Mouse (Mus musculus) left cerebral cortex, postnatal 14 days (tissue): ENCODE data around the gene Arl16. TPM values are rescaled to one million over a fixed set of nuclear protein-coding genes. Genes with fewer than 3 reads are reported as not detected.
A peak's percentile ranks its signal among the peaks of the same experiment; 100 is the strongest.
"Not testable (repeated sequence)": the region's sequence is repeated elsewhere in the genome, so short reads cannot be mapped to it uniquely, and the experiment has no call there.

Experiments used
- DNase-seq, 2 experiments: peaks; one replicate each; pipeline ENCODE4 v3.0.0; 2021 to 2022; ENCODE audit warnings: low spot score in 2 of 2, mixed read lengths in 1 of 2
- intact Hi-C: fragments of 180-260 bp; cut with DNase I; formaldehyde crosslinking; loops from one replicate; pipeline ENCODE4 v1.15.1; 2025
- long read RNA-seq, 2 experiments: library from polyadenylated mRNA; stranded (forward); transcript quantifications; one replicate each; pipeline ENCODE4 v2.0.0; 2021
- total RNA-seq, 2 experiments: library from RNA; stranded (reverse); gene quantifications; 2 replicates each; pipeline ENCODE4 v1.2.3; 2021

Arl16 gene
- 10 to 100 TPM; 59.5 to 60.1 TPM for total RNA-seq
- long read RNA-seq, experiment 1, transcript Arl16-204 (4 exons, 607 nt): major isoform, 31 of 83 reads
- long read RNA-seq, experiment 1, transcript Arl16-211 (3 exons, 760 nt): minor isoform, 26 of 83 reads
- long read RNA-seq, experiment 1, transcript Arl16-201 (5 exons, 911 nt): minor isoform, 15 of 83 reads
- long read RNA-seq, experiment 1, partial matches to known transcripts: 3 of 83 reads
- long read RNA-seq, experiment 1, other reads (novel, unspliced or antisense): 2 of 83 reads
- long read RNA-seq, experiment 2, transcript Arl16-211 (3 exons, 760 nt): major isoform, 36 of 82 reads
- long read RNA-seq, experiment 2, transcript Arl16-201 (5 exons, 911 nt): minor isoform, 17 of 82 reads
- long read RNA-seq, experiment 2, transcript Arl16-204 (4 exons, 607 nt): minor isoform, 18 of 82 reads
- long read RNA-seq, experiment 2, partial matches to known transcripts: 2 of 82 reads
- long read RNA-seq, experiment 2, other reads (novel, unspliced or antisense): 6 of 82 reads

DNA sequence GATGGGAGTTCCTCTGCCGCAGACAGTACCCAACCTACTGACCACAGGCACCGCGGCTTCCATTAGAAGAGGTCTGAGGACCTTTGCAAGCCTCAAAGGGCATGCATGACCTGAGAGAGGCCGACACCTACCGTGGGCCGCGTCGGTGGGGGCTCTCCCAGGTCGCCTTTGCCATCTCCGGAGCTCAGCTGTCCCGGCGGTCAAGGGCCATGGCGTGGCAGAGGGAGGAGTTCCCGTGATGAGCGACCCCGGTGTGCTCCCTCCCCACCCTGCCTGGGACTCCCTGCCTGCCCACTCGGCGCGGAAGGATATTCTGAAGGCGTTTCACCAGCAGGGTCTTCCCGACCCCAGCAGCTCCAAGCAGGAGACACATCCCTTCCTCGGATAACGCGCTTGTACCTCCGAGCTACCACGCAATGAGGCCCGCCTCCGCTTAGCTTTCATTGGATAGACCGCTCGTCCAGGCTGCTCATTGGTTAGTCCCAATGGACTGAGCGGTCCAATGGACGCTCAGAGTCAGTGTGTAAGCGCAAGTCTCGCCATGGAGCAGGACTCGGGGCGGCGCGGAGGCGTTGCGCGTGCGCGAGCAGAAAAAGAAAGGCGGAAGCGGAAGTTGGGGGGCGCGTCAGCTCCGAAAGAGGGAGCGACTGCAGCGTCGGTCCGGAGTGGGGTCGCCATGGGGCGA, at the start of gene Arl16:
Gene Arl16 (minus strand): TSS at position 557 of the 685 bp plus-strand sequence.
- intact Hi-C loops: no loop called here
- DNase-seq: peak; percentile 96 to 97

DNA sequence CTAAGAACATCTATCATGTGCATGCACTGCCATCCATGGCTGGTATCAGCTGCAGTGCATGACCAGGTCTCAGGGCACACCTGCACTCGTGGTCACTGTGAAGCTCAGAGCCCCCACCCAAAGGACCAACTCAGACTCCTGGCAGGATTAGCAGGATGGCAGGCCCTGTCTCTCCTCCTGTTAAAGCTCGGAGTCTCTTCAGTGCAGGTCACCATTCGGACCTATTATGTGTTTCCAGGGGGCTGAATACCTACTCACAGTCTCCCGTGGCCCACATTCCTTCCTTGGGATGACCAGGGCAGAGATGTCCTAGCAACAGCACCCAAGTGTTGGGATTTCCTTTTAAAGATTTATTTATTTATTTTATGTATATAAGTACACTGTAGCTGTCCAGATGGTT, 49.7 kb upstream of the Arl16 start:
- no peak for DNase-seq
- intact Hi-C loops: loop anchor here (5.0 to 10.0 kb wide), 3 partner anchors 55 to 258 kb away; partner anchors contain the start of genes P4hb and Pcyt2

DNA sequence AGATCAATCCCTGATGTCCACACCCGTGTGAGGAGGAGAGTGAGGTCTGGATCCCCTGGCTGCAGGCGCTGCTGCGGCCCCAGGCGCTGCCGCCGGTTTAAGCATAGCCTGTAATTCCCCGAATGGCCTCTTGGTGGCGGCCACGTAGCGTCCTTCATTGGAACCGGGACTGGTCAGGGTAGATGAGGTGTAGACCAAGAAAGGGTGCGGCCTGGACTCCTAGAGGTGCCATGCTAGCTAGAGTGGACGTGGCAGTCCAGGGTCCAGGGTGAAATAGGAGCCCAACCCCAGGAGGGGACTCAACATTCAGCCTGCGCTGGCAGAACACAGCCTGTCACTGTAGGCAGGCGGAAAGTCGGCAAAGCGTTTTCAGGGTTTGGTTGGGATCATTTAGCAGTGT, 48.2 kb upstream of the Arl16 start:
- intact Hi-C loops: loop anchor here (5.0 to 10.0 kb wide), 3 partner anchors 57 to 259 kb away; partner anchors contain the start of genes P4hb and Pcyt2
- DNase-seq: peak; percentile 77 to 88

DNA sequence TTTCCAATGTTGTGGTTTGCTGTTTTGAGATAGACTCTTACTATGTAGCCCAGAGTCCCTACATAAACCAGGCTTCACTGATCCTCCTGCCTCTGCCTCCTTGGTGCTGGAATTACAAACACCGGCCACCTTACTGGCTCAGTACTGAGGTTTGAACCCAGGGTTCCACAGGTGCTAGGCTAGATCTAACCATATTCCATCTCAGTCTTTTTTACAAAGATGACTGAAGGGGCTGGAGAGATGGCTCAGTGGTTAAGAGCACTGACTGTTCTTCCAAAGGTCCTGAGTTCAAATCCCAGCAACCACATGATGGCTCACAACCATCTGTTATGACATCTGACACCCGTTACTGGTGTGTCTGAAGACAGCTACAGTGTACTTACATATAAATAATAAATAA, 46.9 kb upstream of the Arl16 start:
- not testable (repeated sequence) for DNase-seq
- intact Hi-C loops: loop anchor here (10.0 kb wide), 1 partner anchor 261 kb away; no protein-coding TSS in a partner anchor

DNA sequence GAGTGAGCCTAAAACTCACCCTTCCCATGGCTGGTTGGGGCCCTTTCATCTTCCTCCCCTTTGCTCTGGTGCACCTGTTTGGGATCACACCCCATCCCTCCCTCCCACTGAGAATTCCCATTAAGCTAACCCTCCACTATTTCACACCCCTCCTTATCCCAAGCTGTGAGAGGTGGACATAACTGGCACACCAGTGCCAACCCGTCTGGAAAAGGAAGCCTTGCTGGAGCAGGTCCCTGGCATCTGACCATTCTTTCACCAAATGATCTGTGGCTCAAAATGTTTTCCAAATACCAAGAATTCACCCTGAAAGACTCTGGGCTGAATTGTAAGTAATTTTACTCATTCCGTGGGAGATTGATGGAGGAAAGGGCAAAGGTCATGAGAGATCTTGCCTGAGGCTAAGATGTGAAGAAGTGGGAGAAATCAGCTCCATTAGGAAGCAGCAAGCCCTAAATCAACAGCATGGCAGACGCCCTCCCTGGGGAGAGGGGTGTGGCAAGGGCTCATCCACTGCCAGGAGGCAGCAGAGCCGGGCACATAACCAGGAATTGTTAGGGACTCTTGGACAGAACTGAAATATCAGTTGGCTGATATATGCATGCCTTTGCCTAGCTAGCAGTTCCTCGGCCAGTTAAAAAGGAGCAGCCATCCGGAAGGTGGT, 45.5 kb upstream of the Arl16 start:
- intact Hi-C loops: loop anchor here (10.0 kb wide), 1 partner anchor 262 kb away; no protein-coding TSS in a partner anchor
- no peak for DNase-seq

DNA sequence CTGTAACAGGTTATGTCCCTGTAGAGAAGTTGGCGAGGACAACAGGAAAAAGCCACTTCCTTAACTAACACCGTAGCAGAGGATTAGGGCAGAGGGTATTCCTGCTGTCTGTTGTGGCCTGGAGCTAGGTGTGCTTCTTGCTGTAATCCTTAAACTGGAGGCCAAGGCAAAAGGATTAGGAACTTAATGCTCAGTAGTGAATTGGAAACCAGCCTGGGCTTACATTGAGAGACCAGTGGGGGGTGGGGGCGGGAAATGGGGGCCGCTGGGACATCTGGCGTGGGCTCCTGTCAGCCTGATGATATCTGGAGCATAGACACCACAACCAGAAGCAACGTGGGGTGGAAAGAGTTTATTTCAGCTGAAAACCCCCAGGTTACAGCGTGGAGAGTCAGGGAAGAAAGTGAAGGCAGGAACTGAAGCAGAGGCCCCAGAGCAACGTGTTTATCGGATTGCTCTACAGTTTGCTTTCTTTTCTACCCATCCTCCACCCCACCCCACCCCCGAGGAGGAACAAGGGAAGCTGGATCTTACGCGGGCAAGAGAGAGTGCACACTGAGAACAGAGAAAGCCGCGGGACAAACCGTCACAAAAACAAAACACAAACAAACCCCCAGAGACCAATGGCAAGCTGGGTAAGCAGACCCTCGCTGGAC, 43.1 kb upstream of the Arl16 start:
- intact Hi-C loops: loop anchor here (10.0 kb wide), 1 partner anchor 264 kb away; no protein-coding TSS in a partner anchor
- DNase-seq: no peak

DNA sequence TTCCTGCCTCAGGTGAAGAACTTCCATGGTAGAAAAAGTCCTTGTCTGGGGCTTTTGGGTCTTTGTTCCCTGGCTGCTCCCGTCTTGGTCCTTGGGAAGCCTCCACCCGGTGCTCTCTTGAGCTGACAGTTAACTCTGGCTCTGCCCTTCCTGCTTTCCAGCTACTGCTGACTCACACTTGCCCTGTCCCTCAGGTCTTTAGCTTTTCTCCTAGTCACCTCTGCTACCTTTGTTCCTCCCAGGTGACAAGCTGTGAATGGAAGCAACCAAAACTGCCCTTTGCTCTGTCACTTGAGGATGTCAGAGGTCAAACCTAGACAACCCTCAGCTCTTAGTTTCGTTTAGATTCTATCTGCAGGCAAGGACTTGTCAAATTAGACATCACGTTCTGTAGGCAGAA, 42.5 kb upstream of the Arl16 start:
- DNase-seq: no peak
- intact Hi-C loops: loop anchor here (10.0 kb wide), 1 partner anchor 265 kb away; no protein-coding TSS in a partner anchor

DNA sequence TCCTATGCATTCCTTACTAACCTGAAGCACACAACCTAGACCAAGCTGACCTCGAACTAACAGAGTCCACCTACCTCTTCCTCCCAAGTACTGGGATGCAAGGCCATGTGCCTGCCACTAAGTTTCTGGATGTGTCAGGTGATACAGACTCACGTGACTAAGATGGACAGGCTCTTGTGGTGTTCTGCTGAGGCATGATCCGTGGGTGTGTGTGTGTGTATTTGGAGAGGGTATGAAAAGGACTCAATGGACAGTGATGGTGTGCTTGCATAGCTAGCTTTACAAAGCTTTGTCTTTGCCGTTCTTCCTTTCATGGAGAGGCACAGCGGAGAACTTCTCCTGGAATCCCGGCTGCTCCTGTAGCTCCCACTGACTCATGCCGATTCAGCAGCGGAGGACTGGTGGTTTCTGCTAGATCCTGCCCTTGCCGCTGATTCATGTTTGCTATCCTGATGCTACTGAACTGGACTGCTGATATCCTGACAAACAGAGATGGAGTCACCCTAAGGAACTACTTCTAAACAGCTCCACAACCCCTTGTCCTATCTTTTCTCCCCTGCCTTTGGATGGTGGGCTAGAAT, 41.0 kb upstream of the Arl16 start:
- intact Hi-C loops: no loop called here
- no peak for DNase-seq

DNA sequence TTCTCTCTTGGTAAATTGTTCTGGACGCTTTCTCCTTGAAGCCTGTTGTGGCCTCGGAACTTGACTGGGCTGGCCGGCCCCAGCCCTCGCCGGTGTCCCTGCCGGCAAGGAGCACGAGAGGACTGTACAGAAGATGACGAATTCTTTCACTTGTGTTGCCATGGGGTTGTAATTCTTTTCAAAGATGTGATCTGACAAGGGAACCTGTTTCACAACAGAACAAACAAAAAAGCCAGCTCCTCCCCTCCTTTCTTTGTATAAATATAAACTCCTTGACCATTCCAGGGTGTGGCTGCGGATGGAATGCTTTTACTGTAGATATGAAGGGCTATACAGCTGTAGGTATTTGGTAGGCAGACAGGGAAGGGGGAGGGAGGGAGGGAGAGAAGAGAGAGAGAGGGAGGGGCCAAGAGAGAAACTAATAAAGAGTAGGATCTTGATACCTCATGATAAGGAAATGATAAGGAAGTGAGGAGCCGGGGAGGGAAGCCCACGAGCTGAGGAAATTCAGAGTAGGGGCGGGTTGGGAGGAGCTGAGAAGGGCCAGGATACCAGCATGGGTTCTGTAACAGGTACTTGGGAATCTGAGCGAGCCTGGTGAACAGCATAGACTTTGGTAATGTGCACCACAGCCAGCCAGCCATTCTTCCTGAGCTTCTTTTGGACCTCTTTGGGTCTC, 40.3 kb upstream of the Arl16 start:
- intact Hi-C loops: no loop called here
- no peak for DNase-seq

DNA sequence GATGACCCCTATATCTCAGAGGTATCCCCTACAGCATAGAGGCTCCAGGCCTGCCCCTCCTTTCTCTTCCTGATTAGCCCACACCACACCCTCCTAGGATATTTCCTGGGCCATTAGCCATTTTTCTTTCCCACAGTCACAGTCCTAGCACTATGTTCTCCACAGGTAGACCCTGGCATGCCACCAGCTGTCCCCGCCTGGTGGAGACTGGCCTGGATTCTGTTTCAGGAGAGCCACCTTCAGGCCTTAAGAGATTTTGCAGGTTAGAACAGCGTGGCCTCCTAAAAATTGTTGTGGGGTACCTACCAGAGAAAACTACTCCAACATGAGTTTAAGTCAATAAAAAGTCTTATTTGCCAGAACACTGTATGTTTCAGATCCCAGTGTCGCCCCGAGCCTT, 39.5 kb upstream of the Arl16 start:
- DNase-seq: no peak
- intact Hi-C loops: no loop called here

DNA sequence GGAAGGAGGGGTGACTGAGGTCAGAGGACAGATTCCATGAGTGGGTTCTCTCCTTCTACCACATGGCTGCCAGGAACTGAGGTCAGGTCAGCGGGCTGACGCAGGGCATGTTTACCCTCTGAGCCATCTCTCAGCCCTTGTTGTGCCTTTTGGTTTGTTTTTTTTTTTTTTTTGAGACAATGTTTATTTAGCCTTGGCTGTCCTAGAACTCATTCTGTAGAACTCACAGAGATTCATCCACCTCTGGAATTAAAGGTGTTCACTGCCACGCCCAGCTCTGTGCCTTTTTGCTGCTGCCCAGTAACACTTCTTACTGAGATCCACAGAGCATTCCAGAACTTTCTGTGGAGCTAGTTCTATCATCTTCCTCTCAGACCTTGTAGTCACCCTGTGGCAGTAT, 38.3 kb upstream of the Arl16 start:
- intact Hi-C loops: no loop called here
- no peak for DNase-seq

DNA sequence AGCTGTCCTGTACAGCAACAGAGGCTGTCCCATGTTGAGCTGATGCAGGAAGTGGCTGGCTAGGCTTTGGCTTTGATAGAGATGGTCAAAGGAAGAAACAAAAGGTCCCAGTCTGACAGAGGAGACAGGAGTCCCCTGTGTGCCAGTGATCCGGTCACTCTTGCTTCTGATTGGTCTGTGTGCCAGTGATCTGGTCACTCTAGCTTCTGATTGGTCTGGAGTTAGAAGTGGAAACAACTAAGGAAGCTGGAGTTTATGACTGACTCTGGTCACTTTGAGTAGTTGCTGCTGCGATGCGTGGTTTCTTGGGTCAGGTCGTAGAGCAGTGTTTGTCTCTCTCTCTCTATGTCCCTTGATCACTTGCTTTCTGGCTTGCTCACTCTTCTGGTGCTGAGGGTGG, 34.3 kb upstream of the Arl16 start:
- DNase-seq: no peak
- intact Hi-C loops: no loop called here

DNA sequence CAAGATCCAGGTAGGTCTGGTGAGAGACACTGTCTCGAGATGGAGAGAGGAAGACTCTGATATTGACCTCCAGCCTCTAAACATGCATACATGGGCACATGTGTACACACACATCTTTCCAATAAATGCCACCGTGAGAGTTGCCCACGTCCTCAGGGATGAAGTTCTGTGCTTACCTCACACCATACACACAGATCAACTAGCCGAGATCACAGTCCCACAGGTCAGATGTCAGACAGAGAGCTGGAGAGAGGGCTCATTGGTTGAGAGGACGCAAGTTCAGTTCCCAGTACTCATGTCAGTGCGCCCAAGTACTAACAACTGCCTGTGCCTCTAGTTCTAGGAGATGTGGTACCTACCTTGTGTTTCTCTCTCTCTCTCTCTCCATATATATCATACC, 33.6 kb upstream of the Arl16 start:
- DNase-seq: no peak
- intact Hi-C loops: no loop called here

DNA sequence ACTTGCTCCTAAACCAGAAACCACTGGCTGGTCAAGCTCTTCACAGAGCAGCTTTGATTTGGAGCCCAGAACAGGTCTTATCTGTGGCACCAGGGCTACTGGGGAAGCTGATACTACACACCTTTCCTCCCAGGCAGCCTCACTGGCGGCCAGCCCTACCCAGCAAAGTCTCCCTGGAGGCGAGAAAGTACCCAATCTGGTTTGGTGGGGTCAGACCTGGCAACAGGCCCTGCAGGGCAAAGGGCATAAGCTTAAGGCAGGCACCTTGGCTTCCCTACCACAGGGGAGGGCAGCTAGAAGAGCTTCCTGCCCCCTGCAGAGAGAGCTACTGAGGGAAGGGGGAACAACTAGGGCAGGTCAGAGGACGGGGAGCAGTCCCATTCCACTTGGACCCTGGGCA, 33.0 kb upstream of the Arl16 start:
- no peak for DNase-seq
- intact Hi-C loops: no loop called here

DNA sequence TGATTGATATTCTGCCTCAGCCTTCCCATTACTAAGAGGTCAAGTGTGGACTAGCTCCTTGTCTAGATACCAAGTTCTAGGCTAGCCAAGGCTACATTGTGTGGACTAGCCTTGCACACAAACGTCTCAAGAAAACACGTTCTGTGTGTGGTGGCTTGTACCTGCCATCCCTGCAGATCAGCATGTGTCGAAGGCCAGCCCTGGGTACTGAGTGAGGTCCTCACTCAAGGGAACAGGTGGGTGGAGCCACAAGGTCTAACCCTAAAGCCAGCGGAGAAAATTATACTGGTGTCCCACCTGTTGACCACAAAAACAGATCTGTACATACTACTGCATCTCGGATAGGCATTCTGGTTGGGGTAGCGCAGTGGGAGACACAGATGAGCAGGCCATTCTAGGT, 32.5 kb upstream of the Arl16 start:
- intact Hi-C loops: no loop called here
- no peak for DNase-seq

DNA sequence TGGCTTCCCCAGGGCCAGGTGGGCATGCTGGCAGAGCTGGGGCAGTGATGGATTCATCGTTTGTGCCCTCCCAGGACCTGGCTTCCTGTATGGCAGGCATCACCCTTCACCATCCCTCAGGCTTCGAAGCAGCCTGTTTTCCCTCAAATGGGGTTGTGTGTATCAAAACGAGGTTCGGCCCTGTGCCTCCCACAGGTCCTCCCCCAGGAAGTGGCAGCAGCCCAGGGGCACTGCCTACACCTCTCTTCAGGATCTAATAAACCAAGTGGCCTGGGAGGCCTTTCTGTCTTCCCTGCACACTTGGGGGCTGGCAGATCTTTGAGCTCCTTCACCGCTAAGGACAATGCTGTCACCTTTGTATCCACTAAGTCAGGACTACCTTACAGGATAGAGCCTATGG, 31.5 kb upstream of the Arl16 start:
- intact Hi-C loops: no loop called here
- DNase-seq: no peak

DNA sequence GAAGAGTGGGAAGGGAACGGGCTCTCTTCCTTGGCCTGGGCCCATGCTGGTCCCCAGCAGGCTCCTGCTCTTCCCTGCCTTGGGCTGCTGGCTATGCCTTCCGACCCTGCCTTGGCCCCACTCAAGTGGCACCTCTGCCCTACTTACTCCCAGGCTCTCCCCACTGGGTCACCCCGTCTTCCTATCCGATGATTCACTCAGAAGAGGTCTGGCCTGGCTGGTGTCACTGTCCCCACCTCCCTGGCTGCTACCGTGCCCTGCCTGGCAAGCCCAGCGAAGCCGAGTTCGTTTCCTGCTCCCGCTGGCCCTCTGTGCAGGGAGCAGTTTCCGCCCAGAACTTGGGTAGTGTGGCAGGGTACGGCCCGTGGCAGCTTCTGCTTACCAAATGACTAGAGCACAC, 30.8 kb upstream of the Arl16 start:
- intact Hi-C loops: no loop called here
- no peak for DNase-seq

DNA sequence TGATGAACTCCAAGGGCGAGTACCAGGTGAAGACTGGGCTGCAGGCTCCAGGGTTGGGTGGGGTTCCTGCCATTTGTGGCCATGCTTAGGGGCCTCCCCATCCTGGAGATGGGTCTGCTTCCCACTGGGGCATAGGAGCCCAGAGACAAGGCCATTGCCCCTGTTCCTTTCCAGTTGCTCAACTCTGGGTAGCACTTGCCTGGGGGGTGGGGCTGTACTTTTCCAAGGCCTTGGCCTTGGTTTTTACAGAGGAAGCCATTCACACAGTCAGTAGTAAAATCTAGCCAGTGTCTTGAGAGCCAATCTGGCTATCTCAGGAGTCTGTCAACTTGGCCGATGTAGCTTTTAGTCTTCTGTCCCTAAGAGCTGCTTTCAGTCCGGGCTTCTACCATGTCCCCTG, 30.0 kb upstream of the Arl16 start:
- DNase-seq: no peak
- intact Hi-C loops: no loop called here

DNA sequence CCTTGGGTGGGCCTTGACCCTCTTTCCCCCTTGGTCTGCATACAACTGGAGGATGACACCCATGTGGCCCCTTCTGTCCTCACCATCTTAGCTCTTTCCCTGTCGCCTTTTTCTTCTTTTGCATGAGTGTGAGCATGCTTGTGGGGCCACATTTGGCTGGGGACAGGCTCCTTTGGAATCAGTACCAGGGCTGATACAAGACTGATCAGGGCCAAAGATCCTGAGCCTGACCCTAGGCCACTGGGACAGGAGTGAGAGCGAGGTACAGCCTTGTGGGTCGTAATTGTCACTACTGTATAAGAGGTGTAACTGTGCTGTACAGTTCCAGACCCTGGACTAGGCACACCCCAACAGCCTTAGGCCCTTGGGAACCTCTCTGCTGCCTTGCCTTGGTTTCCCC, 26.5 kb upstream of the Arl16 start:
- intact Hi-C loops: no loop called here
- no peak for DNase-seq
